Mouse (Mus musculus) urinary bladder, postnatal 36 days (tissue): ENCODE data around the gene 3425401B19Rik.
A peak's percentile ranks its signal among the peaks of the same experiment; 100 is the strongest.

Experiments
- DNase-seq, 2 experiments: peaks; one replicate each; pipeline ENCODE4 v3.0.0; 2022; ENCODE audit warnings: low spot score in 2 of 2, mixed read lengths in 1 of 2

3425401B19Rik gene

DNA sequence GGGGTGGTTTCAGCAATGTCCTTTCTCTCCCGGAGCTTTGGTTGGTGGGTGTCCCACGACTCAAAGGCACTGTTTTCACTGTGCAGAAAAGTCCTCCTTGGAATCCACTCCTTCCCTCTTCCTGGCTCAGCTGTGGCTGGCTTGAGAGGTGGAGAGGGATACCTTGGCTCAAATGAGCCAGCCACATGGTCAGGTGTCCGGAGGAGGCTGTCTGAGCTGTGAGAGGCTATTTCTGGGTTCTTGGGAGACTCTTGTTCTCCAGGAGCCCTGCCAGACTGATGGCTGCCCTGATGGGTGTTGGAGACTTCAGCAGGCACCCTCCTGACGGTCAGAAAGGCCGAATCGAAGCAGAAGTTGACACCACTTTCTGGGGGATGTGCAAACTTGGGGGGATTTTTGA lies 22.0 kb downstream of the 3425401B19Rik start:
- DNase-seq: no peak

DNA sequence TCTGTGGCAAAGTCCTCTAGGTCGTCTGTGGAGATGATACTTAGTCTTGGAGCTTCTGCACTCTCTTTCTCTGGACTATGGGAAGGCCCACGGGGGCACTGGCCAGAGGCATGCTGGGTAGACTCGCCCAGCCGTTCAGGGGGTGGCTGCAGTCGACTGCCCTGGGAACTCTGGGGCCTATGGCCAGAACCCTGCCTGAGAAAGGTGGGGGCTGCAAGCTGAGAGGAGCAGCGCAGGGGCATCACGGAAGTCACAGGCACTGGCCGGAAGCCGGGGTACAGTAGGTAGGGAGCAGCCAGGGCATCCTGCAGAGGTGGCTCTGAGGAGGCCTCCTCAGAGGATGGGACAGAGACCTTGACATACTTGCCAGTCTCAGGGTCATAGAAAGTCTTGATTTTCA lies 25.3 kb downstream of the 3425401B19Rik start:
- no peak for DNase-seq

DNA sequence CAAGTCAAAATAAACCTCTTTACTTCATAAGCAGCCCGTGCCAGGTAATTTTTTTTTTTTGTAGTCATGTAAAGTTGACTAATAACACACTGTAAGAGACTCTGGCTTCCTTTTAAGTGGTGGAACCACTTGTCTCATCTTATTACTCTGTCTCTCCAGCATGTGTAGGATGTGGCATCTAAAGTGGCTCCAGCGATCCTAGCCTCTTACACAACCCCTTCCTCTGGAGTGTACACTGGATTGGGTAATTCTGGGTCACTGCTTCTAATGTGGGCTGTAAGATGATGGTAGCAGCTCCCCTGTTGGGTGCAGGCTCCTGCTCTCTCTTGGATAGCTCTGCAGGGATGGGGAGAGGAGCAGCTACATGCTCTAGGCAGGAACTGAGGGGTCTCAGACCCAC lies 46.6 kb downstream of the 3425401B19Rik start:
- DNase-seq: no peak

DNA sequence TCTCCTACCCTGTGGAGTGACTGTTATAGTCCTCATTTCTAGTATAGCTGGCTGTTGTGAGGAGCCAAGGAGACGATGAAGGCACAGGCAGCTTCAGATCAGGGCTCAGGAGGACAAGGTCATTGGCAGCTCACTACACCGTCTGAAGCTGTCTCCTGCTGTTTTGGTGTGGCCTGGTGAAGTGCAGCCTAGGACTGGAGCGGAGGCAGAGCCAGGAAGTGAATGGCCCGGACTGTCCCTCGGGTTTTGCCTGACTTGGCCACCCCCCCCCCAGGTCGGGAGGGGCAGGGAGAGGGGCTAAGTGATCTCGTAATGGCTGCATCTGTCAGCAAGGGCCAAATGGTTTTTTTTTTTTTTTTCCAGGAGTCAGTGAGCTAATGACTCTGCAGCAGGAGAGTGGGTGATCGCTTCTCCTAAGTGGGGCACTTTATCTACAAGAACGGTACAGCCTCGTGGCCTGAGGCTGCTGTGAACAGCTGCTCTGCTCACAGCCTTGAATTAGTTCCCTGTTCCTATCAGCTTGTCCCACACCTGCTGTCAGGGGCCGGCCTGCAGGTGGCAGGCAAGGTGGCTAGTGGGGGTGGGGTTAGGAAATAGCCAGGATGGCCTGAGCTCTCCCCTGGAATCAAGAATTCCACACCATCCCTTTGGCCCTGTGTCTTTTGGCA lies 50.9 kb downstream of the 3425401B19Rik start:
- no peak for DNase-seq

DNA sequence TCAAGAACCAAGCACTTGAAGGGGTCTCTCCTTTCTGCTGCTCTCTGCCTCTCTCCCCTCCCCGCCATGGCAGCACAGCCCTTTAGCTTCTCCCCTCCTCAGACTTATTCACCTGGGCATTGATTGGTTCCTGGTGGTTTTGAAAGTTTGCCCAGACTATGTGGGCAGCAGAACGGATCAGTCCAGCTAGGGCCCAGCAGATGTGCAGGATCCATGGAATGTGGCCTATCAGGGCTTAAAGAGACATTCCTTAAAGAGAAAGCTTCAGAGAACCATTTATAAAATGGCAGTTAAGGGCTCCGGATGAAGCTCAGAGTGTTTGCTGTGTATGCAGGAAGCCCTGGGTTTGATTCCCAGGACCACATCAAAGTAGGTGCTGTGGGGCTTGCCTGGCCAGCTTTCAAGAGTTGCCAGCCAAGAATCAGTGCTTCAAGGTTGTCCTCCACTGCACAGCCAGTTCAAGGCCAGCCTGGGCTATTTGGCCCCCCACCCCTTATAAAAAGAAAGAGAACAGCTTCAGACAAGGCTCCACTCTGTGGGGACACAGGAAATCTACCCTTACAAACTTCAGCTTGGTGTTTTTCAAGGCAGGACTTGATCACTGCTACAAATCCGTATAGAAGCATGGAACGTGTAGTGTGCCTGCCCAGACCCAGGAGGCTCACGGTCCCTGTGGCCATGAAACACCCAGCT lies 52.0 kb downstream of the 3425401B19Rik start:
- DNase-seq: no peak

DNA sequence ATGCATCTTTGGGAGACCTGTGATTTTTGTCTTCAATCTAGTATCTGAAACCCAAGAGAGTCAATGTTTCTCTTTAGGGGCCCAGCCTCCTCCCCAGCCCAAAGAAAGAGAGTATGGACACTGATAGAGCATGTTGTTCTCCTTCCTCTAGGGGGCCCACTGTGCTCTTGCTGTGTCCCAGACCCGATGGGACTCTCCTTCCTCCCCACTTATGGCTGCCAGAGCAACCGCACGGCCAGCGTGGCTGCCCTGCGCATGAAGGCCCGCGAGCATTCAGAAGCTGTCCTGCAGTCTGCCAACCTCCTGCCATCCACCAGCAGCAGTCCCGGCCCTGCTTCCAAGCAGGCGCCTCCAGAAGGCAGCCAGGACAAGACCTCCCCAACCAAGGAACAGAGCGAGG lies 56.5 kb downstream of the 3425401B19Rik start:
- no peak for DNase-seq

DNA sequence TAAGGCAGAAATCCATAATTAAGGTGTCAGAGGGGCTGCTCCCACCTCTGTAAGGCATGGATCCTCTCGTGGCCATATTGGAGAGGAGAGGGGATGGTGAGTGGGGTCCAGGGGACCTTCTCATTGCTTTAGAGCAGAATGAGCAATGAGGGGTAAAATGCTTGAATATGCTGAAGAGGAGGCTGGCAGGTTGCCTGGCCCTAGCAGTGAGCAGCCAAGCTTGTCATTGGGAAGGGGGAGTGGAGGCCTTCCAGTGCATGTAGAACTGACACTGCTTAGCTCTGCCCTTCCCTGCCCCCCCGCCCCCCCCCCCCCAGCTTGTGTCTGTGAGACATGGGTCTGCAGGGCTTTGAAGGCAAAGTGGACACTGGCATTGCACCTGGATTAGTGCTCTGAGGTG lies 57.8 kb downstream of the 3425401B19Rik start:
- no peak for DNase-seq

DNA sequence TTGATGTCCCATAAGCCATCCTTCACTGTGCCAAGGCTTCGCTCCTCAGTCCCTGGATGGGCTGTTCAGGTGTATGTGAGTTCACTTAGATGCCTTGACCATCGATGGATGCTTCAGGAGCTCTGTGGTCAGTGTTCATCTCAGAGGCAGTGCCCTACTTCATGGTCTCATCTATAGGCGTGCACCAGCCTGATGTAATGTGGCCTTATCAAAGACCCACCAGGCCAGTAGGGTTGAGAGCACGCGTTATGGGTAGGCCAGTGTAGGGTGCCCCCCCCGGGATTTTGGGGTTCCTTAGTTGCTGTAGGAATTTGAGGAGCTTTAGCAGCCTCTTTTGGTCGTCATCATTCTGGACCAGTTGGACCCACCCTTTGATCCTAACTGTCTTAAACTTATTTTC lies 60.3 kb downstream of the 3425401B19Rik start:
- no peak for DNase-seq

DNA sequence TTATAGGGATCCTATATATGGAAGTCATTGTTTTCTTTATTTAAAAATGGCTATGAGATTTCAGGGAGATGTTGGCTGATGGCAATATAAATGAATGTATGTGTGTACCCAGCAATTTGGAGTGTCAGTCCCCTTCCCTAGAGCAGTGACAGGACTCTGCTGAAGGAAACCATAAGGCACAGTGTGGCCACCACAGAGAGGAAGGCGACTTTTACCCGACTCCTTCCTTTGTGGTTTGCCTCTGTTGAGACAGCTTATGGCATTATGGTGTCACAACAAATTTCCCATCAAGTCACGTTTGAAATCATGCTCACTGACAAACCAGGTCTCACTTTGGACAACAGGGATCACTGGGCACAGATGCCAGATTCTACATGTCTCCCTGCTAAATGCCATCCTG lies 60.8 kb downstream of the 3425401B19Rik start:
- DNase-seq: no peak

DNA sequence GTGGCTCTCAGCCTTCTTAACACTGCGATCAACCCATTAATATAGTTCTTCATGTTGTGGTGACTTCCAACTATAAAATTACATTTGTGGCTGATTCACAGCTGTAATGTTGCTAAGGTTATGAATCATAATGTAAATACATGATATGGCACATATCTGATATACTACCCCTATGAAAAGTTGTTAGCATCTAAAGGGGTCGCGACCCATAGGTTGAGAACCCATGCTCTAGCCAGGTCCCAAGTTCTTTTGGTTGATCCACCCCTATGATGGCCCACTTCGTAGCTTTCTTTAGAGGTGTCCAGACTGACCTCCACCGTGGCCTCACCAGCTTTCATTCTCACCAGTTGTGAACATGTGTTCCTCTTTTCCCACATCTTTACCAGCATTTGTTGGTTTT lies 67.8 kb downstream of the 3425401B19Rik start:
- no peak for DNase-seq

DNA sequence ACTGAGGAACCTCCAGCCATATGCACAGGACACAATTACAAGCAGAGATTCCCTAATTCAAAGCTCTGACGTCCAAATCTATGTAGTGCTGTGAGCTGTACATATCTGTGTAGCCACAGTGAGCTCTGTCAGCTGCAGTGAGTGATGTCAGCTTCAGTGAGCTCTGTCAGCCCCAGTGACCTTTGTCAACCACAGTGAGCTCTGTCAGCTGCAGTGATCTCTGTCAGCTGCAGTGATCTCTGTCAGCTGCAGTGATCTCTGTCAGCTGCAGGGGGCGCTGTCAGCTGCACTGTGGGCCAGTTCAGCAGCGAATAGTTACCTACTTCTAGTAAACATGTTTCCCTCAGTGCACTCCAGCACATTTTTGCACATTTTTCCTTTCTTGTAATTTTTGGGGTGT lies 75.7 kb downstream of the 3425401B19Rik start:
- peak in 1 of 2 experiments; percentile 32 for DNase-seq
